Mouse (Mus musculus): ENCODE measurements around the gene Krt76.

Gene Krt76

GRCm38 (mm10) chr15:101860421-101861130, 32.1 kb downstream of the Krt76 start:
- no peak for DNase-seq (ENCODE audit: extremely low read depth, low read depth, low spot score)

- no peak for DNase-seq (ENCODE audit: extremely low read depth, low read depth, low spot score)
Observed at GRCm38 (mm10) chr15:101859735-101860170, 33.0 kb downstream of the Krt76 start.

- no peak for DNase-seq (ENCODE audit: extremely low read depth, low read depth, low spot score)
Observed at GRCm38 (mm10) chr15:101858673-101859425, 33.9 kb downstream of the Krt76 start.

- no peak for DNase-seq (ENCODE audit: extremely low read depth, low read depth, low spot score)
Observed at GRCm38 (mm10) chr15:101856696-101857095, 36.0 kb downstream of the Krt76 start.

- DNase-seq (ENCODE audit: extremely low read depth, low read depth, low spot score): no peak
Observed at GRCm38 (mm10) chr15:101855732-101856131, 37.0 kb downstream of the Krt76 start.

- no peak for DNase-seq (ENCODE audit: extremely low read depth, low read depth, low spot score)
Observed at GRCm38 (mm10) chr15:101854294-101854693, 38.4 kb downstream of the Krt76 start.

GRCm38 (mm10) chr15:101852571-101852970, 40.1 kb downstream of the Krt76 start:
- no peak for DNase-seq (ENCODE audit: extremely low read depth, low read depth, low spot score)

- no peak for DNase-seq (ENCODE audit: extremely low read depth, low read depth, low spot score)
Observed at GRCm38 (mm10) chr15:101850694-101851093, 42.0 kb downstream of the Krt76 start, which contains the start of gene Krt1. TSS of gene Krt1 (minus strand) at chr15:101850794.

- DNase-seq (ENCODE audit: extremely low read depth, low read depth, low spot score): no peak
Observed at GRCm38 (mm10) chr15:101845971-101846403, 46.7 kb downstream of the Krt76 start.

GRCm38 (mm10) chr15:101843192-101843591, 49.5 kb downstream of the Krt76 start:
- DNase-seq (ENCODE audit: extremely low read depth, low read depth, low spot score): peak; percentile 62

GRCm38 (mm10) chr15:101834784-101835328, 57.9 kb downstream of the Krt76 start:
- no peak for DNase-seq (ENCODE audit: extremely low read depth, low read depth, low spot score)
